Mouse (Mus musculus): ENCODE data around the gene Anxa9. TPM values are rescaled to one million over a fixed set of nuclear protein-coding genes. Genes with fewer than 3 reads are reported as not detected.
A peak's percentile ranks its signal among the peaks of the same experiment; 100 is the strongest.

Anxa9 gene
- polyA plus RNA-seq, 1 experiment from 2014 or later, result 2.5 TPM

DNA sequence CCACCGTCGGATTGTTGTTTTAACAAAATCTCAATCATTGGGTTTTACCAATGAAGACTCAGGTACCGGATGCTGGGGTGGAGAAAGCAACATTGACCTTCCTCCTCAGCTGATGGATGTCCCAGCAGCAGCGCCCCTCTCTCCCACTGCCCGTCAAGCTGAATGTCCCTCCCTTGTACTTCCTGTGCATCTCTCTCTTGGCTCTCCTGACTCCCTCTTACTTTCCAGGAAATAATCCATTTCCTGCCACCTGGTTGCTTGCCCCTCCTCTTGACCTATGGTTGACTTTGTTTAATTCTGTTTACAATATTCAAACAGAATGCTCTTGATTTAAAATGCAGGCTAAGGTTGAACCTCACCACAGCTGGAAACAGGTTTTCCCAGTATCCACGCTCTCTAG is 16.8 kb downstream of the Anxa9 start:
- H3K36me3 ChIP-seq (ENCODE audit: control insufficient read depth, insufficient read depth), result peaks cover 10% of the 10 kb centered on the region
- WGBS (ENCODE audit: insufficient replicate concordance), result 81% methylated on average over 6 of the region's 6 CpGs

GRCm38 (mm10) chr3:95289419-95289818 is 17.6 kb downstream of the Anxa9 start:
- H3K4me2 ChIP-seq (ENCODE audit: low read depth, low read length), result no peak overlapping the region
- no peak for ATAC-seq (ENCODE audit: low read depth)
- H3K27ac ChIP-seq (ENCODE audit: low read length), result no peak overlapping the region
- no peaks in the 10 kb centered on the region for H3K9me3 ChIP-seq (replicated peaks; ENCODE audit: control insufficient read depth, low read length)
- H3K9ac ChIP-seq (ENCODE audit: low read depth, low read length), result no peak overlapping the region
- no peaks in the 10 kb centered on the region for H3K27me3 ChIP-seq (ENCODE audit: control insufficient read depth, insufficient read depth, low read depth, low read length)
- H3K4me3 ChIP-seq (ENCODE audit: low read depth, low read length), result no peak overlapping the region
- H3K4me1 ChIP-seq (ENCODE audit: control insufficient read depth, low read depth, low read length), result peaks cover 27% of the 10 kb centered on the region
- peaks cover 10% of the 10 kb centered on the region for H3K36me3 ChIP-seq (ENCODE audit: control insufficient read depth, insufficient read depth)
- WGBS (ENCODE audit: insufficient replicate concordance), result 78% methylated on average over 4 of the region's 4 CpGs

More for the DNA sequence above, 16.8 kb downstream of the Anxa9 start:
- no peak overlapping the region for H3K4me2 ChIP-seq (ENCODE audit: low read depth, low read length)
- H3K9me3 ChIP-seq (replicated peaks; ENCODE audit: control insufficient read depth, low read length), result no peaks in the 10 kb centered on the region
- ATAC-seq (ENCODE audit: low read depth), result no peak
- no peak overlapping the region for H3K9ac ChIP-seq (ENCODE audit: low read depth, low read length)
- H3K4me3 ChIP-seq (ENCODE audit: low read depth, low read length), result no peak overlapping the region
- H3K27me3 ChIP-seq (ENCODE audit: control insufficient read depth, insufficient read depth, low read depth, low read length), result no peaks in the 10 kb centered on the region
- no peak overlapping the region for H3K27ac ChIP-seq (ENCODE audit: low read length)
- H3K4me1 ChIP-seq (ENCODE audit: control insufficient read depth, low read depth, low read length), result peaks cover 21% of the 10 kb centered on the region

DNA sequence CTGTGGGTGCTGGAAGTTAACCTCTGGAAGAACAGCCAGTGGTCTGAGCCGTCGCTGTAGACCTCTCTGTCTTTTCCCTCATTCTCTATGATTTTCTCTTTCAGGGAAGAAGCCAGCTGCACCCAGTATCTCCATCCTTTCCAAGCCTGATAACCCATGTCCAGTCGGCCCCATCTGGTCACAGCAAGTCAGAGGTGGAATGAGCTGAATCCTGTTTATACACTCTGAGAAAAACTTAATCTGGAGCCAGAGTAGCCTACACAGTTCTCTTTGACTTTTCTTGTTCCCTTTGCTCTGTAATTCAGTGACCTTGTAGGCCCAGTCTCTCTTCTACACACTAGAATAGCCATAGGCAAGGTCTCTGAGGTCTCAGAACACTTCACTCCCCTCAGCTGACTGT is 19.4 kb downstream of the Anxa9 start:
- WGBS (ENCODE audit: insufficient replicate concordance), result 72% methylated on average over 3 of the region's 3 CpGs
- no peak for ATAC-seq (ENCODE audit: low read depth)
- H3K4me1 ChIP-seq (ENCODE audit: control insufficient read depth, low read depth, low read length), result peaks cover 25% of the 10 kb centered on the region
- H3K9ac ChIP-seq (ENCODE audit: low read depth, low read length), result no peak overlapping the region
- no peak overlapping the region for H3K27ac ChIP-seq (ENCODE audit: low read length)
- no peak overlapping the region for H3K4me2 ChIP-seq (ENCODE audit: low read depth, low read length)
- H3K36me3 ChIP-seq (ENCODE audit: control insufficient read depth, insufficient read depth), result peaks cover 10% of the 10 kb centered on the region
- H3K27me3 ChIP-seq (ENCODE audit: control insufficient read depth, insufficient read depth, low read depth, low read length), result no peaks in the 10 kb centered on the region
- no peaks in the 10 kb centered on the region for H3K9me3 ChIP-seq (replicated peaks; ENCODE audit: control insufficient read depth, low read length)
- H3K4me3 ChIP-seq (ENCODE audit: low read depth, low read length), result no peak overlapping the region

DNA sequence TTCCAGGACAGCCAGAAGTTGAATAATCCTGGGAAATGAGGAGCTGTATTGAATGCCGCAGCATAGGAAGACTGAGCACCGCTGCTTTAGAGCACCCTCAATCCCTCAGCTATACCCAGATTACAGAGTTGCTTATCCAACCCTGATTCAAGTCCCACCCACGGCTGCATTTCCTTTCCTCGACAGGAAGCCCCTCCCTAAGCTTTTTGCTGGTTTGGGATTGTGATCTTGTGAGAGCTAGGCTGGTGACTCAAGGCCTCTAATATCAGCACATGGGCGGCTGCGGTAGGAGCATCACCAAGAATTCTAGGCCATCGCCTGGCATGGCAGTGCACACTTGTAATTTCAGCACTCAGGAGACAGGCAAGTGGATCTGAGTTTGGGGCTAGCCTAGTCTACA is 20.5 kb downstream of the Anxa9 start:
- peaks cover 25% of the 10 kb centered on the region for H3K4me1 ChIP-seq (ENCODE audit: control insufficient read depth, low read depth, low read length)
- no peak overlapping the region for H3K4me2 ChIP-seq (ENCODE audit: low read depth, low read length)
- H3K27me3 ChIP-seq (ENCODE audit: control insufficient read depth, insufficient read depth, low read depth, low read length), result no peaks in the 10 kb centered on the region
- H3K27ac ChIP-seq (ENCODE audit: low read length), result no peak overlapping the region
- WGBS (ENCODE audit: insufficient replicate concordance), result 44% methylated on average over 7 of the region's 7 CpGs
- no peak overlapping the region for H3K9ac ChIP-seq (ENCODE audit: low read depth, low read length)
- no peaks in the 10 kb centered on the region for H3K9me3 ChIP-seq (replicated peaks; ENCODE audit: control insufficient read depth, low read length)
- ATAC-seq (ENCODE audit: low read depth), result no peak
- no peak overlapping the region for H3K4me3 ChIP-seq (ENCODE audit: low read depth, low read length)
- peaks cover 10% of the 10 kb centered on the region for H3K36me3 ChIP-seq (ENCODE audit: control insufficient read depth, insufficient read depth)

GRCm38 (mm10) chr3:95286011-95286410 is 21.0 kb downstream of the Anxa9 start:
- Histone ChIP-seq H3K9ac (ENCODE audit: low read depth, low read length) (no peak overlapping the region), H3K4me2 (ENCODE audit: low read depth, low read length) (no peak overlapping the region), H3K27ac (ENCODE audit: low read length) (no peak overlapping the region; the same call in 1 of the 2 replicates), H3K9me3 (replicated peaks; ENCODE audit: control insufficient read depth, low read length) (no peaks in the 10 kb centered on the region), H3K4me3 (ENCODE audit: low read depth, low read length) (no peak overlapping the region), H3K4me1 (ENCODE audit: control insufficient read depth, low read depth, low read length) (peaks cover 27% of the 10 kb centered on the region), H3K36me3 (ENCODE audit: control insufficient read depth, insufficient read depth) (peaks cover 10% of the 10 kb centered on the region), H3K27me3 (ENCODE audit: control insufficient read depth, insufficient read depth, low read depth, low read length) (no peaks in the 10 kb centered on the region)
- WGBS (ENCODE audit: insufficient replicate concordance), result 63% methylated on average over 5 of the region's 5 CpGs
- no peak for ATAC-seq (ENCODE audit: low read depth)

GRCm38 (mm10) chr3:95285390-95285789 is 21.6 kb downstream of the Anxa9 start:
- WGBS (ENCODE audit: insufficient replicate concordance), result 87% methylated on average over 5 of the region's 5 CpGs
- Histone ChIP-seq H3K9me3 (replicated peaks; ENCODE audit: control insufficient read depth, low read length) (no peaks in the 10 kb centered on the region), H3K27me3 (ENCODE audit: control insufficient read depth, insufficient read depth, low read depth, low read length) (no peaks in the 10 kb centered on the region), H3K4me3 (ENCODE audit: low read depth, low read length) (no peak overlapping the region), H3K4me2 (ENCODE audit: low read depth, low read length) (no peak overlapping the region), H3K9ac (ENCODE audit: low read depth, low read length) (no peak overlapping the region), H3K36me3 (ENCODE audit: control insufficient read depth, insufficient read depth) (peaks cover 10% of the 10 kb centered on the region), H3K4me1 (ENCODE audit: control insufficient read depth, low read depth, low read length) (peaks cover 33% of the 10 kb centered on the region), H3K27ac (ENCODE audit: low read length) (peak overlapping the region; percentile 16; the same call in 1 of the 2 replicates)
- ATAC-seq (ENCODE audit: low read depth), result no peak

- H3K27me3 ChIP-seq (ENCODE audit: control insufficient read depth, insufficient read depth, low read depth, low read length), result no peaks in the 10 kb centered on the region
- no peak for ATAC-seq (ENCODE audit: low read depth)
- H3K4me3 ChIP-seq (ENCODE audit: low read depth, low read length), result no peak overlapping the region
- peak overlapping the region; percentile 90 for H3K4me2 ChIP-seq (ENCODE audit: low read depth, low read length)
- peaks cover 38% of the 10 kb centered on the region for H3K4me1 ChIP-seq (ENCODE audit: control insufficient read depth, low read depth, low read length)
- H3K27ac ChIP-seq (ENCODE audit: low read length), result no peak overlapping the region
- WGBS (ENCODE audit: insufficient replicate concordance), result 84% methylated on average over 12 of the region's 12 CpGs
- no peak overlapping the region for H3K9ac ChIP-seq (ENCODE audit: low read depth, low read length)
- peaks cover 10% of the 10 kb centered on the region for H3K36me3 ChIP-seq (ENCODE audit: control insufficient read depth, insufficient read depth)
- no peaks in the 10 kb centered on the region for H3K9me3 ChIP-seq (replicated peaks; ENCODE audit: control insufficient read depth, low read length)
Measured at GRCm38 (mm10) chr3:95284501-95285281, 22.3 kb downstream of the Anxa9 start.

DNA sequence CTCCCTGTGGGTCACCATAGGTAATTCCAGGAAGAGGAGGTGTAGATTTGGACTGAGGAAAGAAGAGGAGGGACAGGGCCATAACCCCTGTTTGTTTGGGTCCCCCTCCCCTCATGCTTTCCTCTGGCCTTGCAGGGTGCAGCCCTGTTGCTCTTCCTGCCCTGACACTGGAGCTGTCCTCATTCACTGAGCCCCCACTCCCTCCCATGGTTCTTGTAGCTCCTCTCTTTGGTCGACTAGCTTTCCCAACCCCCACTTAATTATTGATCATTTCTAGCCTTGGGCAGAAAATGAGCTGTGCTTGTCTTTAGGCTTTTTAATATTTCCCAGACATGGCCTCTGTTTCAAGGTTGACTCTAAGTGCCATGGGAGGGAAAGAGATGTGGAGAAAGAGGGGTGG is 22.9 kb downstream of the Anxa9 start:
- H3K27ac ChIP-seq (ENCODE audit: low read length), result peak overlapping the region; percentile 89
- ATAC-seq (ENCODE audit: low read depth), result no peak
- H3K4me1 ChIP-seq (ENCODE audit: control insufficient read depth, low read depth, low read length), result peaks cover 44% of the 10 kb centered on the region

GRCm38 (mm10) chr3:95283589-95283941 is 23.4 kb downstream of the Anxa9 start:
- H3K9me3 ChIP-seq (replicated peaks; ENCODE audit: control insufficient read depth, low read length), result no peaks in the 10 kb centered on the region
- peaks cover 48% of the 10 kb centered on the region for H3K4me1 ChIP-seq (ENCODE audit: control insufficient read depth, low read depth, low read length)
- ATAC-seq (ENCODE audit: low read depth), result no peak
- H3K27me3 ChIP-seq (ENCODE audit: control insufficient read depth, insufficient read depth, low read depth, low read length), result no peaks in the 10 kb centered on the region
- peak overlapping the region; percentile 90 for H3K4me2 ChIP-seq (ENCODE audit: low read depth, low read length)
- WGBS (ENCODE audit: insufficient replicate concordance), result 3% methylated on average over 7 of the region's 7 CpGs
- H3K9ac ChIP-seq (ENCODE audit: low read depth, low read length), result peak overlapping the region; percentile 95
- peak overlapping the region; percentile 89 for H3K27ac ChIP-seq (ENCODE audit: low read length)
- H3K36me3 ChIP-seq (ENCODE audit: control insufficient read depth, insufficient read depth), result peaks cover 9% of the 10 kb centered on the region
- H3K4me3 ChIP-seq (ENCODE audit: low read depth, low read length), result peak overlapping the region; percentile 83

More for the DNA sequence above, 22.9 kb downstream of the Anxa9 start:
- Histone ChIP-seq H3K27me3 (ENCODE audit: control insufficient read depth, insufficient read depth, low read depth, low read length) (no peaks in the 10 kb centered on the region), H3K4me3 (ENCODE audit: low read depth, low read length) (peak overlapping the region; percentile 83), H3K4me2 (ENCODE audit: low read depth, low read length) (peak overlapping the region; percentile 90), H3K9me3 (replicated peaks; ENCODE audit: control insufficient read depth, low read length) (no peaks in the 10 kb centered on the region), H3K9ac (ENCODE audit: low read depth, low read length) (peak overlapping the region; percentile 95), H3K36me3 (ENCODE audit: control insufficient read depth, insufficient read depth) (peaks cover 10% of the 10 kb centered on the region)
- WGBS (ENCODE audit: insufficient replicate concordance), result 13% methylated on average over 1 of the region's 1 CpGs
